Mouse (Mus musculus): Measurements from ENCODE around the gene Abcg1. TPM values are rescaled to one million over a fixed set of nuclear protein-coding genes. Genes with fewer than 3 reads are reported as not detected.

Gene Abcg1
- polyA plus RNA-seq (2017; shearing (Covaris generic)): 26.9 TPM

GRCm38 (mm10) chr17:31057151-31057890 lies at the start of gene Abcg1:
Abcg1 (plus strand) TSS chr17:31057675.

GRCm38 (mm10) chr17:31129452-31129851 lies 72.0 kb downstream of the Abcg1 start, which contains the start of gene Tff3:
Tff3 (minus strand) TSS chr17:31129646.

GRCm38 (mm10) chr17:31144040-31145037 lies 86.9 kb downstream of the Abcg1 start, which contains the start of gene Tff2:
Tff2 (minus strand) TSS chr17:31144282.

GRCm38 (mm10) chr17:31165127-31165526 lies 107.7 kb downstream of the Abcg1 start, which contains the start of gene Tff1:
Tff1 (minus strand) TSS chr17:31165277.

Other genes with a start within 250 kb of the Abcg1 start
- gene Glp1r, start 155.9 kb upstream of the Abcg1 start, polyA plus RNA-seq (2017; shearing (Covaris generic)): not detected
- gene Umodl1, start 103.0 kb upstream of the Abcg1 start, polyA plus RNA-seq (2017; shearing (Covaris generic)): not detected
- not detected for gene Tff3, start 72.0 kb downstream of the Abcg1 start, polyA plus RNA-seq (2017; shearing (Covaris generic))
- gene Tff2, start 86.6 kb downstream of the Abcg1 start, polyA plus RNA-seq (2017; shearing (Covaris generic)): not detected
- not detected for gene Tff1, start 107.6 kb downstream of the Abcg1 start, polyA plus RNA-seq (2017; shearing (Covaris generic))
- not detected for gene Tmprss3, start 141.3 kb downstream of the Abcg1 start, polyA plus RNA-seq (2017; shearing (Covaris generic))
- gene Ubash3a, start 150.2 kb downstream of the Abcg1 start, polyA plus RNA-seq (2017; shearing (Covaris generic)): 217 TPM
- gene Rsph1, start 219.7 kb downstream of the Abcg1 start, polyA plus RNA-seq (2017; shearing (Covaris generic)): 0.61 TPM
- 54.9 TPM for gene Slc37a1, start 229.1 kb downstream of the Abcg1 start, polyA plus RNA-seq (2017; shearing (Covaris generic))